26 mouse cellular contexts compared by ENCODE assay signal in genomic region chr1:39240860-39241584, GRCm38 (mm10).
"Had no signal": no experiment of that assay in that cellular context is flagged by ENCODE, and none has a peak within 500 bp of the region (broad histone marks: within the 10 kb centered on the region; RNA-seq: fewer than 3 reads in every experiment).

No protein-coding gene starts in this region.

- H3K36me3 ChIP-seq: heart, embryonic 10.5 days; heart, embryonic 12.5 days; hindbrain, embryonic 10.5 days; hindbrain, embryonic 12.5 days; kidney, embryonic 15.5 days; limb, embryonic 10.5 days; limb, embryonic 12.5 days; liver, embryonic 13.5 days had no signal

- H3K4me2 ChIP-seq: heart, embryonic 12.5 days; hindbrain, embryonic 12.5 days; hindbrain, embryonic 14.5 days; kidney, embryonic 15.5 days; limb, embryonic 12.5 days; liver, embryonic 11.5 days; liver, embryonic 13.5 days had no signal

- H3K9ac ChIP-seq: heart, embryonic 12.5 days; hindbrain, embryonic 12.5 days; hindbrain, embryonic 14.5 days; kidney, embryonic 15.5 days; limb, embryonic 12.5 days; liver, embryonic 13.5 days had no signal

- H3K27ac ChIP-seq: gastrocnemius, adult 2 months; heart, embryonic 10.5 days; hindbrain, embryonic 10.5 days; hindbrain, embryonic 12.5 days; hindbrain, embryonic 14.5 days; kidney, embryonic 15.5 days; kidney, postnatal 0 days; layer of hippocampus, adult 2 months; left cerebral cortex, adult 2 months; limb, embryonic 10.5 days; limb, embryonic 12.5 days; liver, embryonic 13.5 days had no signal

- H3K27me3 ChIP-seq: heart, embryonic 12.5 days; hindbrain, embryonic 12.5 days; kidney, embryonic 15.5 days; limb, embryonic 12.5 days; liver, embryonic 13.5 days had no signal

- H3K9me3 ChIP-seq: heart, embryonic 10.5 days; heart, embryonic 12.5 days; hindbrain, embryonic 10.5 days; hindbrain, embryonic 12.5 days; kidney, embryonic 15.5 days; limb, embryonic 10.5 days; limb, embryonic 12.5 days; liver, embryonic 13.5 days had no signal

- ATAC-seq: hindbrain, embryonic 16.5 days had no signal

- H3K4me3 ChIP-seq: gastrocnemius, adult 2 months; heart, embryonic 10.5 days; heart, embryonic 12.5 days; hindbrain, embryonic 10.5 days; hindbrain, embryonic 12.5 days; kidney, embryonic 15.5 days; layer of hippocampus, adult 2 months; left cerebral cortex, adult 2 months; limb, embryonic 10.5 days; limb, embryonic 12.5 days; liver, embryonic 13.5 days had no signal

- H3K4me1 ChIP-seq: hindbrain, embryonic 10.5 days; hindbrain, embryonic 12.5 days; limb, embryonic 10.5 days; liver, embryonic 13.5 days had no signal

- DNase-seq: gastrocnemius, adult 2 months; gastrocnemius, postnatal 10 days; gastrocnemius, postnatal 25 days; heart, adult 18-20 months; heart, postnatal 10 days; heart, postnatal 4 days; kidney, adult 11 months; kidney, adult 2 months; kidney, adult 9 months; kidney, postnatal 14 days; kidney, postnatal 36 days; liver; liver, embryonic 13.5 days had no signal
